Mouse (Mus musculus): ENCODE measurements at regions not wholly inside any gene's neighbourhood (a gene's known extent, or its start where the extent isn't known, plus 50 kb on each side); places are given as distances from the start of the nearest gene placed in this dataset.

GRCm38 (mm10) chr6:103381930-103382329, 128.5 kb upstream of the Chl1 start:
- in situ Hi-C loops (cut with MboI; ENCODE audit: unreplicated experiment in 2 of 2) = no loop called here

GRCm38 (mm10) chr6:103386591-103386990, 123.8 kb upstream of the Chl1 start:
- in situ Hi-C loops (cut with MboI; ENCODE audit: unreplicated experiment in 2 of 2) = no loop called here

GRCm38 (mm10) chr6:103405961-103406360, 104.4 kb upstream of the Chl1 start:
- in situ Hi-C loops (cut with MboI; ENCODE audit: unreplicated experiment in 2 of 2) = no loop called here

GRCm38 (mm10) chr6:103414888-103415287, 95.5 kb upstream of the Chl1 start:
- in situ Hi-C loops (cut with MboI; ENCODE audit: unreplicated experiment in 2 of 2) = no loop called here

- in situ Hi-C loops (cut with MboI; ENCODE audit: unreplicated experiment in 2 of 2) = no loop called here
Observed at GRCm38 (mm10) chr6:103421013-103421933, 89.1 kb upstream of the Chl1 start.

- in situ Hi-C loops (cut with MboI; ENCODE audit: unreplicated experiment in 2 of 2) = no loop called here
Observed at GRCm38 (mm10) chr6:103430933-103431594, 79.3 kb upstream of the Chl1 start.

GRCm38 (mm10) chr6:103431595-103431957, 78.8 kb upstream of the Chl1 start:
- in situ Hi-C loops (cut with MboI; ENCODE audit: unreplicated experiment in 2 of 2) = no loop called here
